Mouse (Mus musculus): Measurements from ENCODE around the gene Dnaja3. TPM values are rescaled to one million over a fixed set of nuclear protein-coding genes. Genes with fewer than 3 reads are reported as not detected.
"Not testable (repeated sequence)": the region's sequence is repeated elsewhere in the genome, so short reads cannot be mapped to it uniquely, and the experiment has no call there.

The Dnaja3 gene
- total RNA-seq, 1 experiment from 2014 or later: 166 TPM

DNA sequence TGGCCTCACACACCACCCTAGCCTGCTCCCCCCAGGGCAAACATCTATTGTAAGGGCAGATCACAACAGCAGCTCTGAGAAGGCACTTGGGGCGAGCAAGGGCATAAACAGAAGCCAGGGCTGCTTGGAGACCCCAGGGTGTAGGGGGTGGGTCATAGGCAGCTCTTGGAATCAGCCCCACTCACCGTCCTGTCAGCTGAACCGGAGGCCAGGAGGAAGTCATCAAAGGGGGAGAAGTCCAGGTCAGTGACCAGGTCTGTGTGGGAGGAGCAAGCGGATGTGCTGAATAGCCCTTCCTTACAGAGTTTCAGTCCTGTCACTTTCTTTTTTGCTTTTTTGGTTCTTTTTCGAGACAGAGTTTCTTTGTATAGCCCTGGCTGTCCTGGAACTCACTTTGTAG lies 30.5 kb downstream of the Dnaja3 start:
- DNase-seq: no peak

DNA sequence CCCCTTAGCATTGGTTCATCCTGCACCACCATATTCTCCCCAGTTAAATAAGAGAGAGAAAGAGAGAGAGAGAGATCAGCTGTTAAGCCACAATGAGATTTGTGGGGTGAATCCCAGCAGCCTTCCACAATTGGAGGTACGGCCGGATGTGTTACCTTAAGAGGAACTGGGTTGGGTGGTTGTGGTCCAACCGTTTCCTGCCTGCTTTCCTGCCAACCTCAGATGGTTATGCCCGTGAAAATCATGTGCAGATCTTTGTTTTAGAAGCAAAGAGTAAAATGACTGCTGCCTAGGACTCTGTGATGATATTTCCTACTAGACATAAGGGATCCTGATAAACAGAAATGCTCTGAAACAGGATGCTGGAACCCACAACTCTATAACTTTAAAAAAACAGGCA lies 34.3 kb downstream of the Dnaja3 start:
- no peak for DNase-seq

DNA sequence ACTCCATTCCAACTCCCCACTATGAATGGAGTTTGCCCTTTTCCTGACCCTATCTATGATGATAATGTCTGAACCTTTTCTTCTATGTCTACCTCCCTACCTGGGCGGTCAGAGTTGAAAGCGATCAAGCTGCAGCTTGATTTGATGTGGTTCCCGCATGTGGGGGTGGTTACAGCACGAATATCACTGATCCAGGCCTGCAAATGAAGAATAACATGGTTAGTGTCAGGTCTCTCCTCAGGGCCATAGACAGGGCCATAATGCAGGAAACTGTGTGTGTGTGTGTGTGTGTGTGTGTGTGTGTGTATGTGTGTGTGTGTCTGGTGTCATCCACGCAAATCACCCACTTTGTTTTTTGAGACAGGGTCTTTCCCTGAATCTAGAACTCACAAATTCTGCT lies 37.0 kb downstream of the Dnaja3 start:
- no peak for DNase-seq

DNA sequence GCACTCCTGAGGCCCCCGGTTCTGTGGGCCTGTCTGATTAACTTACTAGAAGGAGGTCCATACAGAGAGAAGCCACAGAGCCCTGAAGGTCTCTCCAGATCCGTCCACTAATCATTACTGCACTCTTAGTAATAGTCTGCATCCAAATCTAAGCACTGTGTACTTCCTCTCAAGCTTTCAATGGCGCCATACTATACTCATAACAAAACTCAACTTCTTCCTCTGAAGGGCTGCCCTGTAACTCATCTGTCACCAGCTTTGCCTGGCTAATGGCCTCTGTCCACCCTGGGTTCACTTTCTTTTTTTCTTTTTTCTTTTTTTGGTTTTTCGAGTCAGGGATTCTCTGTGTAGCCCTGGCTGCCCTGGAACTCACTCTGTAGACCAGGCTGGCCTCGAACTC lies 38.3 kb downstream of the Dnaja3 start:
- no peak for DNase-seq

DNA sequence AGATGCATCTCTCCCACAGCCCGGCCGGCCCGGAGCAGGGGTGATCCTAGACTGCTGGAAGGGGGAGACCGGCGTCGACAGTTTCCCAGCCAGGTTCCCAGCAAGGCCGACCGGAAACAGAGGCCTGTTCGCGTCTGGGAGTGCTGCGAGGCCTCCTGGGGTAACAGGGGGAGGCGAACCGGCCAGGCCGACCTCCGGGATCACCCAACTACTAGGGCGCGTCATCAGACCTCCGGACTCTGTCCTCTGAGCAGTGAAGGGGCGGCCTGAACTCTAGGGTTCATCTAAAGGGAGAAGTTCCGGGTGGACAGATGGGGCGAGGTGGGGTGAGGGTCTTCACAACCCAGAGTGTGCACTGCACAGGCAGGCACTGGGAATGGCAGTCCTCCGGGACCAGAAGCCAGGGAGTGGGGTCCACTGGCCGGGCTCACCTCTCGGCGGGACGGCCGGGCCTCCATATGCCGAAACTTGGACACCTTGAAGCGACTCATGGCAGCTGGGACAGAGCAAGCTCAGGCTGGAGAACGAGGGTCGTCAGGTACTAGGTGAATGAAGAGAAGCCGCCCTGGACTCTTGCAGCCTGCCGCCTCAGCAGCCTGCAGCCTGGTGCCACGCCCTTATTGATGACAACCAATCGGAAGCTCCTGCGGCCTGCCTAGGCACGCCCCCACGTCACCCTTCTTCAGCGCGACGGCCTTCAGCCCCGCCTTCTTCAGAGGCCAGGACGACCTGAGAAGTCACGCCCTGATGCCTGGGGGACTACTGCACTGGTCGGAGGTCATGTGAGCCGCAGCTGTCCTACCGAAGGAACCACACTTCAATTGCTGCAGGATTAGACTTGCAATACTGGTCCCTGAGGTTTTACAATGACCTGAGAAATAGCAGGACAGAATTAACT lies 39.6 kb downstream of the Dnaja3 start, which contains the start of gene Coro7:
TSS of gene Coro7 (minus strand) at position 657 of the 898 bp plus-strand sequence.
- peak; percentile 95 for DNase-seq

DNA sequence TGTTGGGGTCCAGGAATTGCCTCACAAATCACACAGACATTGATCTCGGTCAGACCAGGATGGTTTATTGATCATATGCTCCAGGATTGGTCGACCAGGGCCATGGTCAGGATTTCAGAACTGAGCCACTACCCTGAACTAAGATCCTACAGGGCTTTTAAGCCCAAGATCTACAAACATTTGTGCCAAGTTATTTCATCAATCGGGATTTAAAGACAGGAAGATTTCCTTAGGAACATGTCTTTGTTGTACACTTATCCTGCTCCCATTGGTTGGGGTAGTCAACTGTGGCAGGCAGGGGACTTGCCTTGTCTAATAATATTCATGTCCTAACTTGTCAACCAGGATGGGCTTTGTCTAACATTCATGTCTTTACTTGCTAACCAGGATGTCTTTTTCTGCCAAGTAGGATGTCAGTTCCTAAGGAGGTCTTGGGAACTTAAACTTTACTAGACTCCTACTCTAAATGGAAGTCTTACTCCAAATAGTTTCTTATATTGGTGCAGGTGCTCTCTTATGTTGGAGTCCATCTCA lies 41.2 kb downstream of the Dnaja3 start:
- not testable (repeated sequence) for DNase-seq

DNA sequence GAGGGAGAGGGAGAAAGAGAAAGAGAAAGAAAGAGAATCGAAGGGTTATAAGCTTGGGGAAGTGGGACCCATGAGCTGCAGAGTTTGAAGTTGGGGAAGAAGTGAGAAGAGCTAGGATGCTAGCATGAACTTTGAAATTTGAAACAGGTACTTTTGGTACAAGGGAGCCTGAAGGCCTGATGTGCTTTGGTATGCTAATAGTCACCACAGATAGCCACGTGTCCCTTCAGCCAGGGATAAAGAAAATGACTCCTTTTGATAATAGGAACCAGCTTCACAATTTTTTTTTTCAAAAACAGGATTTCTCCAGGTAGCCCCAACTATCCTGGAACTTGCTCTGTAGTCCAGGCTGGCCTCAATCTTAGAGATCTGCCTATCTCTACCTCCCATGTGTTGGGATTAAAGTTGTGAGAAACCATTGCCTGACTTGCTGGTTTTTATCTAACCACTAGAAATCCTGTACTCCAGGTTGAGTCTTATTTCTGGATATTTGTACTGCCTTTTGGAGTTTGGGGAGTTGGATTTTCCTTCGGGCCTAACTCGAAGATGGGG lies 42.9 kb downstream of the Dnaja3 start:
- no peak for DNase-seq

DNA sequence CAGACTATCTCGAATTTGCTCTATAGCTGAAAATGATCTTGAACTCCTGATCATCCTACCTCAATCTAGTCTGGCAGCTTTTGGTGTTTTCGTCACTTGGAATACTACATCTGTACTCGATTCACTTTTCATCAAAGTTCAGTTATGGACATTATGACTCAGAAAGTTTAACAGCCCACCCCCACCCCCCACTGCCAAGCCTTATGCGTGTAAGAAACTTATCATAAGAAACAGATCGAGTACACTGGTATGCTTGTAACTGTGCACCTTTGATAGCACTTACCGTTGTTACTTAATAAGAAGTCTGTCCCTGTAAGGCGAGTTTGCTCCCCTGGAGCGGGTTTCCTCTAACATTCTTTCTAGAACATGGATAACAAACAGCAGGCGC lies 43.4 kb downstream of the Dnaja3 start:
- no peak for DNase-seq

DNA sequence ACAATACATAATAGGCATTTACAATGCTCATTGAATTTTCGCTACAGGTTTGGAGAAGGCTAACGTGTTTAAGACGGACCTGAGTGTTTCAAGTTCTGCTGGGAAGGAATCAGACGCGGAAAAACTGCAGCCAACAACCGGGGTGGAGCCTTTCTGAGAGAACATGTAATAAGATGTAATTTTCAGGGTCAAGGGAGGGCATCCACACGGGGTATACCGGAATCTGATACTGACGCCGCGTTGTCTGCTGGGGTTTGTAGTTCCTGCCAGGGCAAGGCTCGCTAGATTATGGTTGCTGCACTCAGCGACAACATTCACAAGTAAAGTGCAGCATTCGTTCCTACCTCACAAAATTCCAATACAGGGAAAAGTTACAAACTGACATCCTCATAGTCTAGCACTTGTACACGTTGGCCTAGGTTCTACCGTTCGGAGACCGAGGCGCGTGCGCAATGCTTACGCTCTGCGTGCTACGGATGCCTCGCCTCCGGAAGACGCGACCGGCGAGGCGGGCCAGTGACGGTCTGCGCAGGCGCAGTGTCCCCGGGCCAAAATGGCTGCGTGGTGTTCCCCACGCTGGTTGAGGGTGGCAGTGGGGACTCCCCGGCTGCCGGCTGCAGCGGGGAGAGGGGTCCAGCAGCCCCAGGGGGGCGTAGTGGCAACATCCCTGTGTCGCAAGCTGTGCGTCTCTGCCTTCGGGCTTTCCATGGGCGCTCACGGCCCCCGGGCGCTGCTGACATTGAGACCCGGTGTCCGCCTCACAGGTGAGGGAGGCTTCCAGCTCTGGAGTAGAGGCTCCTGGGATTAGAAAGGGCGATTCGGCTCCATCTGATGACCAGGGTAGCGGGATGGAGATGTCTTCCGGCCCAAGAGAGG lies 44.0 kb downstream of the Dnaja3 start:
- peak; percentile 99 for DNase-seq

DNA sequence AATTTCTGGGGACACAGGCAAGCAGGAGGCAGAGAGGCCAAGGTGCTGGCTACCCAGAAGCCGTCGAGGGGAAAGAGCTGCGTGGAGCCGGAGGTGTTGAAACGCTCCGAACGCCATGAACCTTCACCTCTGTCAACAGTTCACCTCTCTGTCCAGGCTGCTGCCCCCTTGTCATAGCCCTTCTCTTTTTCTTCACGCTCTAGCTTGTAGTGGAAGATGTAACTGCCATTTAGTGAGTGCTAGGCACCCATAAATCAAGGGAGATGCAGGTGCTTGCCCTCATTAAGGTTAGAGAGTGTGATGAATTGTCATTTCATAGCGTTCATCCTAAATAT lies 44.6 kb downstream of the Dnaja3 start:
- DNase-seq: no peak

DNA sequence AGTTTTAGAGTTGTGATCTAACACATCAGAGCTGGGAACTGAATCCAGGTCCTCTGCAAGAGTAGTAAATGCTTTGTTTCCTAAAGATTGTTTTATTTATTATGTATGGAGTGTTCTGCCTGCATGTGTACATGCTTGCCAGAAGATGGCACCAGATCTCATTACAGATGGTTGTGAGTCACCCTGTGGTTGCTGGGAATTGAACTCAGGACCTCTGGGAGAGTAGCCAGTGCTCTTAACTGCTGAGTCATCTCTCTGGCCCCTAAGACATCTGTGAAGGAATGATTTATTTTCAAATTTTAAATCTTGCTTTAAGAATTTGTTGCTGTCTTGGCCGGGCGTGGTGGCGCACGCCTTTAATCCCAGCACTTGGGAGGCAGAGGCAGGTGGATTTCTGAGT lies 49.6 kb downstream of the Dnaja3 start:
- not testable (repeated sequence) for DNase-seq

DNA sequence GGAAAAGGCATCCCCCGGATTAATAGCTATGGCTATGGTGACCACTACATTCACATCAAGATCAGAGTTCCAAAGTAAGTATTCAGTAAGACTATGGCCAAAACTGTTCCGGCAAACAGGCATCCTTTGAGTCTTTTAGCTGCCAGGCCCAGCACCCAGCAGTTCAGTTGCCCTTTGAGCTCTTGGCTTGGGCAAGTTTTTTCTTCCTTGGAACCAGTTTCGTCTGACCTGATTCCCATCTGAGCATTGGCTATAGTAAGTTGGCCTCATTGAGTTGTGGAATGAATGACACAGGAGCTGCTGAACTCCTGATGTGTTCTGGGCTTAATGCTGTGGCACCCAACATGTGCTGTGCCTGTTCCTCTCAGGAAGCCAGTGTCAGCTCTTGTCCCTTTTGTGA lies 61.4 kb downstream of the Dnaja3 start:
- DNase-seq: no peak

DNA sequence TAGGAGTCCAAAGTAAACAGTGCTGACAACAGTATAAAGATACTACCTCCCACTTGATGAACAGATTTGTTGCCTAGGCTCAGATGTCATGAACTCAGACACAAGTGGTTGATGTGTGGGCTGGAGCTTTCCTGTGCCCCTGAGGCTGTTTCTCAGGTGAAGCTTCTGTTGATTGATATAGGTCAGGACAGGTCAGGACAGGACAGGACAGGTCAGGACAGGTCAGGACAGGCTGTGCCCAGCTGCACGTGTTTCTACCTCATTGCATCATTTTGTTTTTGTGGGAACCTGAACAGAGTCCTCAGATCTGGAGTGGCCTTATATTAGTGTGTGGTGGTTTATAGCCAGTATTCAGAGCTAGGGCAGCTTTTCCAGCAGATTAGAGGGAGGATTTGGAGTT lies 62.9 kb downstream of the Dnaja3 start:
- no peak for DNase-seq

DNA sequence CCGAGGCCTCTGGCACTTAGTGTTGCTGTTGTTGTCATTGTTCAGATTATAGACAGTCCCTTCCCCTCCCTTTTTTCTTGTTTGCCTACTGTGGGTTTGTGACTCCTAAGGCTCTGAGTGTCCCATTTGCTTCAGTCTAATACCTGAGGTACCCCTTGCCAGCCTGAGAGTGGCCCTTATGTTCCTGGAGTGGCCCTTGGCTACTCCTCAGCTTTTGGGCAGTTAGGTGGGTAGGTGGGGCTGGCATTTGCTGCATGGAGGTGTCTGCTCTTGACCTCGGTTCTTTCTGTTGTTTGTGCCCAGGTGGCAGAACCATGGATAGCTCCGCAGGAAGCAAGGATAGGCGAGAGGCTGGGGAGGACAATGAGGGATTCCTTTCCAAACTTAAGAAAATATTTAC lies 65.8 kb downstream of the Dnaja3 start:
- DNase-seq: no peak

DNA sequence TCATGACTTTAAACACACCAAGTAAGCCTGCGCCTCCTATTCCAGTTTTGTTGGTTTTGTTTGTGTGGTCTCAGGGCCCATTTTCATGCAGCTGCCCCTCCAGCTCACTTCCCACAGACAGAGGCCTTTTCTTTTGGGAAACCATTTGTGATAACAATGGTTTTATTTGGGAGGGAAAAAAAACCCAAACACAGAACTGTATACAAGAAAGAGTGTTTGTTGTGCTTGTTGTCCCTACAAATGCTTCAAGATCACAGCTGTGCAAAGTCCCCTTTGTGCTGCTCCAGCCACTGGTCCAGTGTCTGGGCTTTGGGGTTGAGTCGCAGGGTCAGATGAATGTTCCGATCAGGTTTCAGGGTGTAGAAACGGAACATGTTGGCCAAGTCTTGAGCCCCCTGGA lies 71.4 kb downstream of the Dnaja3 start:
- no peak for DNase-seq

DNA sequence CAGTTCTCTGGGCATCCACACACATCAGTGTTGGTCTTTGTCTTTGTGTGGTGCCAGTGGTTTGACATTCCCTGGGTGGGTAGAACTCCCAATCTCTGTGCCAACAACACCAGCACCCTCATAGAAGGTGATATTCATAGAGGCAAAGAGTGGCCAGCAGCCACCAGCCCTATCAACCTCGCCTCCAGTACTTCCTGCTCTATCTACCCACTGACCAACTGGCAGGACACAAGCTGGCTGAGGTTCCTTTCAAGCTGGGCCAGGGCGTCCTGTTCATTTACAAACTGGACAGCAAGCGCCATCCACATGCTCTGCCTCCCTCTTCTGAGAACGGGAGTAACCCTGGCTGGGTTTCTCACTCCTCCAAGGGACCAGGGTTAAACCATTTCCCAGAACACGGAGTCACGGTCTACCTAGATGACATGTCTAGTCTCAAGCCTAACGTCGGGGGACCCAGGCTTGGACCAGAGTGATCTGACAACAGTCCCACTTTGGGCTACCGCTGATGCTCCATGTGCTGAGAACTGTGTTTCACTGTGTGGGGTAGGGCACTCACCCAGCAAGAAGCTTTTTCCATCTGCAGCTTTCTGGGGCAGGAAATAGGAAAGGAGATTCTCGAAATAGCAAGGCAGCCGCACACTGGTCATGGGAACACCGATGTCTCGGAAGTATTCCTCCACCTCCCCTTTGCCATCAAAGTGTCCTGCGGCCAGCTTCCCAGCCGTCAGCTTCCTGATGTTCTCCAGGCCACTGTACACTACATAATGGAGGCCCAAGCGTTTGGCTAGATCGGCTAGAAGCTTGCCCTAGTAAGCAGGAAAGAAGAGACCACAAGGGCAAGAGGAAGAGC lies 74.3 kb downstream of the Dnaja3 start:
- no peak for DNase-seq

DNA sequence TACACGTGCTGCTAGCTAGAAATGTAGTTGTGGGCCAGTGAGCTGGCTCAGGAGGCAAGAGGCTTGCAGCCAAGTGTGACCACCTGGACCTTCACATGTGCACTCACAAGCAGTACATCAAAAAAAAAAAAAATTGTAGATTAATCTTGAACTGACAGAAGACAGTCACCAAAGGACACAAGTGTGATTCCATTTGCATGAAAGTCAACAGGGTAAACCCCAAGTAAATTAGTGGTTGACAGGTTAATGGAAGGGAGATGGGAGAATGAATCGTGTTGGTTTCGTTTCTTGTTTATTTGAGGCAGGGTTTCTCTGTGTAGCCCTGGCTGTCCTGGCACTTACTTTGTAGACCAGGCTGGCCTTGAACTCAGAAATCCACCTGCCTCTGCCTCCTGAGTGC lies 78.1 kb downstream of the Dnaja3 start:
- no peak for DNase-seq

DNA sequence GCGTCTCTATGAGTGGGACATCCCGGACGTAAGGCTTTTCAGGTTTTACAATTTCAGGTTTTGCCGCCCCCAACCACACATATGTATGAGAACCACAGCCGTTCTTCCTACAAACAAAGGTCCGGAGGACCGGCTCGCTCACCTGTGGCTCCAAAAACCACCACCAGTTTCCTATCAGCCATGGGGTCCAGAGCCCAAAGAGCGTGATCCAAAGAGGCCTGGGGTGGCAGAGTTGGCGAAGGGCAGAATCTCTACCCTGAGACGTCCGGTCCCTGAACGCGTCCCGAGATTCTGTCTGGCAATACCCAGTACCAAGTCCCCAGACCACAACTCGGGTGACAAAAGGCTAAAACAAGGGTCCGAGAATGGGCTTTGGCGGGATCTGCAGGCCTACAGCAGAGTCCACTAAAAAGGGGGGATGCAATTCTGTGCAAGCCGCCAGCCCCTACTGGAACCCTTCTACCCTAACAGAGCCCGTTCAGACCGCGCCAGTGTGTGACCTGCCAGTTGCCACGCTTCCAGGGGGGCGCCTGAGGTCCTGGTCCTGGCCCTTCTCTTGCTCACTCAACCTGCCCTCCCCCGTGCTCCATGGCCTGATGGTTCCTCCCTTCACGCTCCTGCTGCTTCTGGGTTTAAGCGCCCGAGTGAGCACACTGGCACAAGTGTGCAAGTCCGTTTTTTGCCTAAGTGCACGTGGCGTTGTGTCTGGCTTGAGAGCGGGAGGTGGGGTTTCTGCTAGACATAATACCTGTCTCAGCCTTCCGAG lies 79.1 kb downstream of the Dnaja3 start, which contains the start of gene Nmral1:
TSS of gene Nmral1 (minus strand) at position 604 of the 766 bp plus-strand sequence.
- peak; percentile 77 for DNase-seq

DNA sequence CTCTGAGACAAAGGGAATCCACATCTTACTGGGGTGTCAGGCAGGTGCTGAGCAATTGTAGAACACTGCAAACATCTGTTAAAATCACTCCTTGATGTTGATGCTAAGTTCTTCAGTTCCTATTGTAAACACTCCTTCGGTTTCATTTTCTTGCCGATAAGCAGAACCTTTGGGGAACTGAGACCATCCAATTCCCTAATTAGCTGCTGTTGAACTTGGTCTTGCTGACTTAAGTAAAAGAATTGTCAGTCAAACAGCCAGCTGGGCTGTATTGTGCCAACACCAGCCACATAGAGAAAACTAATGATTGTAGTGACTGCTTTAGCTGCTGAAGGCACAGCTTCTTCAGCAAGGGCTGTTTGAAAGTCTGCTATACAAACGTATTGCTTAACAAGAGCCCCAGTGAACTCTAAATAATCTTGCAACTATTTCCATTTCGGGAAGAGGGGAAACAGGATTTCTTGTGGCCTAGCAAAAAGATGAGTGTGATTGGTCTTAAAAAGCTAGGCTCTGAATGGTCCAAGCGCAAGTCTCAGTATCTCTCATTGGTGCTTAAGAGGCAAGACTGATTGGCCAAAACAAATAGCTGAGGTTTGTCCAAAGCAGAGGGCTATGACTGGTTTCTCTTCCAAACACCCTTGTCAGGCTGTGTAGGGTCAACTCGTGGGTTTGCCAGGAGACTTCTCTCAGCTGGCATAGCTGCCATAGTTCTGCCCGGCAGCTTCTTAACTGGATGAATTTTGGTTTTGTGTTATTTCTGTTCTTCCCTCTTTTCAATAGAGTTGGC lies 82.5 kb downstream of the Dnaja3 start:
- DNase-seq: no peak

DNA sequence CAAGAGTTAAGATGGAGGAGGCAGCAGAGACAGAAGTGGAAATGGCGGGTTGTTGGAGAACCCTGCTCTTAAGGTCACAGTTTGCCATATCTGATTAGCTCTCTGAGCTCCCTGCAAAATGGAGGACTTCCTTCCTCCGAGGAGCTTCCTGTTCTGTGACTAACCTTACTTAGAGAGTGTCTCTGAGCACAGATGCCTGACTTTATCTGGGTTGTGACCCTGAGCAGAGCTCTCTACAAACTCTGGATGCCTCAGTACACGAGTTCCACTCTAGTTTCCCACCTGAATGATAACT lies 83.1 kb downstream of the Dnaja3 start:
- DNase-seq: no peak
